Mouse (Mus musculus) myocyte (in vitro differentiated cells): ENCODE results near the gene Rnf187. TPM values are rescaled to one million over a fixed set of nuclear protein-coding genes. Genes with fewer than 3 reads are reported as not detected.

Source experiments
- H3K27me3 ChIP-seq: one replicate; pipeline ENCODE4 v1.6.1; 2011; ENCODE audit not compliant: control insufficient read depth, insufficient read depth, insufficient read length
- H3K36me3 ChIP-seq: one replicate; pipeline ENCODE4 v1.6.1; 2011; ENCODE audit not compliant: control insufficient read depth, insufficient read depth
- H3K4me2 ChIP-seq: one replicate; pipeline ENCODE4 v1.6.1; 2011; ENCODE audit warnings: low read depth, control low read depth
- H3K4me3 ChIP-seq: one replicate; pipeline ENCODE4 v1.5.1; 2011; ENCODE audit warnings: mild to moderate bottlenecking, control low read depth, moderate library complexity
- H3K79me2 ChIP-seq: one replicate; pipeline ENCODE4 v1.6.1; 2011; ENCODE audit not compliant: control insufficient read depth, insufficient read depth
- H3ac ChIP-seq: one replicate; pipeline ENCODE4 v1.6.1; 2011; ENCODE audit not compliant: control insufficient read depth, insufficient read length
- CEBPB ChIP-seq: IDR thresholded peaks from 2 replicates; pipeline ENCODE4 v1.6.1; 2011; ENCODE audit warnings: mild to moderate bottlenecking, moderate library complexity; ENCODE audit not compliant: poor library complexity, insufficient read depth, severe bottlenecking
- E2F4 ChIP-seq: IDR thresholded peaks from one replicate; pipeline ENCODE4 v1.6.1; 2011; ENCODE audit warnings: mild to moderate bottlenecking, control low read depth, moderate library complexity; ENCODE audit not compliant: insufficient read depth
- MAX ChIP-seq: IDR thresholded peaks from one replicate; pipeline ENCODE4 v1.6.1; 2011; ENCODE audit warnings: low read depth, mild to moderate bottlenecking, control low read depth
- MYOD1 ChIP-seq, 3 experiments: IDR thresholded peaks; one replicate each; pipeline ENCODE4 v1.6.1; 2011; ENCODE audit warnings: control low read depth in 2 of 3, low read depth in 2 of 3, mild to moderate bottlenecking in 2 of 3, moderate library complexity in 1 of 3; ENCODE audit not compliant: insufficient read length in 2 of 3, control insufficient read depth in 1 of 3
- MYOG ChIP-seq, 3 experiments: IDR thresholded peaks; one replicate each; pipeline ENCODE4 v1.6.1; 2011; ENCODE audit warnings: control low read depth in 2 of 3, low read depth in 2 of 3, mild to moderate bottlenecking in 2 of 3; ENCODE audit not compliant: insufficient read length in 2 of 3, control insufficient read depth in 1 of 3, insufficient read depth in 1 of 3
- POLR2A ChIP-seq: IDR thresholded peaks from one replicate; pipeline ENCODE4 v1.6.1; 2011; ENCODE audit warnings: low read depth, mild to moderate bottlenecking, control low read depth, moderate library complexity; ENCODE audit not compliant: insufficient read length
- POLR2AphosphoS2 ChIP-seq: IDR thresholded peaks from one replicate; pipeline ENCODE4 v1.6.1; 2011; ENCODE audit warnings: low read depth, control low read depth; ENCODE audit not compliant: insufficient read length
- REST ChIP-seq: IDR thresholded peaks from one replicate; pipeline ENCODE4 v1.6.1; 2011; ENCODE audit warnings: mild to moderate bottlenecking, control low read depth, moderate library complexity; ENCODE audit not compliant: insufficient read depth, insufficient read length
- SRF ChIP-seq: IDR thresholded peaks from one replicate; pipeline ENCODE4 v1.6.1; 2011; ENCODE audit warnings: low read depth; ENCODE audit not compliant: control insufficient read depth, insufficient read length
- TCF12 ChIP-seq: IDR thresholded peaks from one replicate; pipeline ENCODE4 v1.6.1; 2011; ENCODE audit warnings: mild to moderate bottlenecking, control low read depth; ENCODE audit not compliant: poor library complexity, insufficient read depth, severe bottlenecking
- TCF3 ChIP-seq: IDR thresholded peaks from one replicate; pipeline ENCODE4 v1.6.1; 2011; ENCODE audit warnings: low read depth, control low read depth; ENCODE audit not compliant: insufficient read length
- USF1 ChIP-seq: IDR thresholded peaks from one replicate; pipeline ENCODE4 v1.6.1; 2011; ENCODE audit warnings: low read depth, mild to moderate bottlenecking, control low read depth, moderate library complexity
- polyA plus RNA-seq: library from polyadenylated mRNA; unstranded; fragments of >200 nt; fragmentation: generic; extraction: Trizol; gene quantifications from one replicate; pipeline ENCODE4 v1.2.1, GENCODE M21; 2012; ENCODE audit warnings: missing spikeins

The Rnf187 gene
- polyA plus RNA-seq, 1 experiment, result 197 TPM

GRCm38 (mm10) chr11:58965001-58965760 is 26.5 kb upstream of the Rnf187 start:
- Histone ChIP-seq H3K79me2 (no peaks in the 10 kb centered on the region), H3K27me3 (no peaks in the 10 kb centered on the region), H3K4me2 (no peak overlapping the region), H3ac (no peak overlapping the region), H3K4me3 (no peak overlapping the region), H3K36me3 (no peaks in the 10 kb centered on the region)
- no peak for TF ChIP-seq MYOD1 (IDR thresholded peaks at IDR 0.05; ENCODE audit: control insufficient read depth in 1 of 3, insufficient read length in 2 of 3, low read depth in 2 of 3)
- no peak for TF ChIP-seq CEBPB
- no peak for TF ChIP-seq E2F4
- TF ChIP-seq TCF3, result no peak
- TF ChIP-seq REST, result no peak
- TF ChIP-seq TCF12, result no peak
- TF ChIP-seq MYOG (IDR thresholded peaks at IDR 0.05; ENCODE audit: control insufficient read depth in 1 of 3, insufficient read depth in 1 of 3, insufficient read length in 2 of 3, low read depth in 2 of 3), result no peak
- TF ChIP-seq SRF, result no peak
- TF ChIP-seq POLR2A, result no peak
- TF ChIP-seq USF1, result no peak
- TF ChIP-seq POLR2AphosphoS2, result no peak
- no peak for TF ChIP-seq MAX

DNA sequence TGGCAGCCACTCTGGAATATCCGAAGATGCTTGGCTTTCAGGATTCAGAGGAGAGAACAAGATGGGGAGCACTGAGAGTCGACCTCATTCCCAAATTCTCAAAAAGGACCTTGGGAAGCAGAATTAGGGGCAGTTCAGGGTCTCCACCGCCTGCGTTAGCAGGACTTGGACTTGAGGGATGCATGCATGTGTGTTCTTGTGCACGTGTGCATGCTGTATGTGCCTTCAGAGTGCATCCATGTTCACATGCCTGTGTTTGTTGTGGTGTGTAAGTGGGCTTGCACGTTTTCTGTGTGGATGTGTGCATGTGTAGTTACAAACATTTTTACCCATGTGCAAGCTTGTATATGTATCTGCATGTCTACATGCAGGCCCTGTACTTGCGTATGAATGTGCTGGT is 25.5 kb upstream of the Rnf187 start:
- no peaks in the 10 kb centered on the region for H3K27me3 ChIP-seq
- no peak overlapping the region for H3K4me3 ChIP-seq
- no peaks in the 10 kb centered on the region for H3K36me3 ChIP-seq
- H3ac ChIP-seq, result no peak overlapping the region
- H3K79me2 ChIP-seq, result no peaks in the 10 kb centered on the region
- TF ChIP-seq MAX (no peak), POLR2AphosphoS2 (peak; percentile 55)
- no peak overlapping the region for H3K4me2 ChIP-seq

- Histone ChIP-seq H3K79me2 (no peaks in the 10 kb centered on the region), H3ac (no peak overlapping the region), H3K4me2 (no peak overlapping the region), H3K27me3 (no peaks in the 10 kb centered on the region), H3K4me3 (no peak overlapping the region), H3K36me3 (no peaks in the 10 kb centered on the region)
- peak; percentile 60 for TF ChIP-seq POLR2AphosphoS2
- TF ChIP-seq MYOG (IDR thresholded peaks at IDR 0.05; ENCODE audit: control insufficient read depth in 1 of 3, insufficient read depth in 1 of 3, insufficient read length in 2 of 3, low read depth in 2 of 3), result no peak
- TF ChIP-seq E2F4, result no peak
These were observed 24.8 kb upstream of the Rnf187 start for GRCm38 (mm10) chr11:58963543-58963942.

DNA sequence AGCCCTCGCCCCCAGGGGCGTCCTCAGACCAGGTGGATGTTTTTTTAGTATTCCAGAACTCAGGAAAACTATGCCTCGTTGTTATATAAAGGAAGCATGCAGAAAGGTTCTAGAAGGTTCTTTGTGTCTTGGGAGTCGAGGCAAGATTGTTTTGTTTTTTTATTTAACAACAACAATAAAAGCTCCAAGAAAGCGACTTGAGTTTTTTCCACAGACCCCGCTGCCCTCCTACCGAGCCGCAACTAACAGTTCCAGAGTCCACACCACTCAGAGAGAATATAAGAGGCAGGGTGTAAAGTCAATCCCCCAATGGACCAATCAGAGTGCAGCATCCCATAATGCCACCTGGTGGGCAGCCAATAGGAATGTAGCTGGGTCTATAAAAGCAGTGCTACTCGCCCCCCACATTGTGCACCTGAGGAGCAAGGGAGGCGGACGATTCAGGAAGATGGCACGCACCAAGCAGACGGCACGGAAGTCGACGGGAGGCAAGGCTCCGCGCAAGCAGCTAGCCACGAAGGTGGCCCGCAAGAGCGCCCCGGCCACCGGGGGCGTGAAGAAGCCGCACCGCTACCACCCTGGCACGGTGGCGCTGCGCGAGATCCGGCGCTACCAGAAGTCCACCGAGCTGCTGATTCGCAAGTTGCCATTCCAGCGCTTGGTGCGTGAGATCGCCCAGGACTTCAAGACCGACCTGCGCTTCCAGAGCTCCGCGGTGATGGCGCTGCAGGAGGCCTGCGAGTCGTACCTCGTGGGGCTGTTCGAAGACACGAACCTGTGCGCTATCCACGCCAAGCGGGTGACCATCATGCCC is 22.9 kb upstream of the Rnf187 start:
- no peak overlapping the region for H3K4me2 ChIP-seq
- H3K4me3 ChIP-seq, result no peak overlapping the region
- no peaks in the 10 kb centered on the region for H3K27me3 ChIP-seq
- peaks cover 9% of the 10 kb centered on the region for H3K36me3 ChIP-seq
- no peak for TF ChIP-seq E2F4
- peak; percentile 61 for TF ChIP-seq POLR2AphosphoS2
- H3ac ChIP-seq, result no peak overlapping the region
- peaks cover 6% of the 10 kb centered on the region for H3K79me2 ChIP-seq

DNA sequence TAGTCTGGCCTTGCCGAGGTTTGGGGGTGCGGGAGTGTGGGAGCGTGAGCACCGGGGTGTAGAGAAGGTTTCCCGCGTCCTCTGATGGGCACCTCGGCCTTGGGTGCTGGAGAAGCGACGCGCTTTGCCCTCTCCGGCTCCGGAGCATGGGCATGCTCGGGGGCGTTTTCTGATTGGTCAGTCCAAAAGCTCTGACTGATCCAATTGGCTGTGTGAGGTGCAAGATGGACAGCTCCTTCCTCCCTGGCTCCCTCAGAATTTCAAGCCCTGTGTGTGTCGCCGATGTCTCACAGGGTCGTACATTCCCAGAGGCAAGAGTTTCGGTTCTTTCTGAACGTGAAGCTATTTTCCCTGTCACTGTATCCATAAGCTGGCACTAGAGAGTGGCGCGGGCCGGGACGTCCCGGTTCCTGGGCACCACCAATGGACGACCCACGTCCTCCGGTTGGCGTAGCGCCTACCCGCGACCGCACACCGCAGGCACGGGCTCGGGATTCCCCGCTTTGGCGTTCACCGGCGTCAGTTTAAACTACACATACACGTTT is 21.3 kb upstream of the Rnf187 start:
- TF ChIP-seq MAX, result no peak
- no peak for TF ChIP-seq TCF12
- peak; percentile 85 for TF ChIP-seq POLR2AphosphoS2
- TF ChIP-seq E2F4, result no peak
- TF ChIP-seq MYOD1 (IDR thresholded peaks at IDR 0.05; ENCODE audit: control insufficient read depth in 1 of 3, insufficient read length in 2 of 3, low read depth in 2 of 3), result no peak
- H3K4me3 ChIP-seq, result no peak overlapping the region

More for the DNA sequence above, 21.3 kb upstream of the Rnf187 start:
- Histone ChIP-seq H3ac (no peak overlapping the region), H3K79me2 (peaks cover 19% of the 10 kb centered on the region), H3K36me3 (peaks cover 9% of the 10 kb centered on the region), H3K4me2 (peak overlapping the region; percentile 57), H3K27me3 (no peaks in the 10 kb centered on the region)
